Mouse (Mus musculus): ENCODE data around the gene Cbarp.
A peak's percentile ranks its signal among the peaks of the same experiment; 100 is the strongest.

Cbarp gene

DNA sequence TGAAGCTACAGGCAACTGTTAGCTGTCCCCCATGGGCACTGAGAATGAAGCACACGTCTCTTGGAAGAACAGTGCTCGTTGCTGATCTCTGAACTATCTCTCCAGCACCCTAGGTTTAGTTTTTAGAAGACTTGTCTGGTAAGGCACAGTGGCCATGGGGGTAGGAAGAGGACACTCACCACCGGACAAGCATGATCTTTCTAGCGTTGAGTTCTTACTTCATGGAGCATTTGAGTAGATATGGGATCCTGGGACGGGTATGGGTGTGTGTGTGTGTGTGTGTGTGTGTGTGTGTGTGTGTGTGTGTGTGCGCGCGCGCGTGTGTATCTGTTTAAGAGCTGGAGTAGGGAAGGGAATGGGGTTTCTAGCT, at the start of gene Cbarp:
TSS of gene Cbarp (minus strand) at position 170 of the 370 bp plus-strand sequence.
- DNase-seq (ENCODE audit: extremely low read depth, low read depth) = no peak

DNA sequence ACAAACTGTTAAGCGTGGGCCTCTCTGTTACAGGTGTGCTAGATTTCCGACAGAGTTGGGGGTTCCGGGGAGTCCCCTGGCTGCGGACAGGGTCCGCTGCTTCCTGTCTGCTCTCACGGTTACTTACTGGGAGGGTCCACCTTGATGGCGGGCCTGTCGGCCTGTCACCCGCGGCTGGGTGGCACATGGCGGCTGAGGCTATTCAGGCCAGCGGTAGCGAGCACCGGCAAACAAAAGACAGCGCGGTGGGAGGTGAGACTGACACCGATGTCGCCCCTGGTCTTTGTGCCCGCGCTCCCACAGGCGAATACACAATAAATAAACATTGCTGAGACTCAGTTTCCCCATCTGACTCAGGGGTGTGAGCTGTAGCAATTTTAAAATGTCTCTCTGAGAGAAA, 49.4 kb upstream of the Cbarp start:
- no peak for DNase-seq (ENCODE audit: extremely low read depth, low read depth)

DNA sequence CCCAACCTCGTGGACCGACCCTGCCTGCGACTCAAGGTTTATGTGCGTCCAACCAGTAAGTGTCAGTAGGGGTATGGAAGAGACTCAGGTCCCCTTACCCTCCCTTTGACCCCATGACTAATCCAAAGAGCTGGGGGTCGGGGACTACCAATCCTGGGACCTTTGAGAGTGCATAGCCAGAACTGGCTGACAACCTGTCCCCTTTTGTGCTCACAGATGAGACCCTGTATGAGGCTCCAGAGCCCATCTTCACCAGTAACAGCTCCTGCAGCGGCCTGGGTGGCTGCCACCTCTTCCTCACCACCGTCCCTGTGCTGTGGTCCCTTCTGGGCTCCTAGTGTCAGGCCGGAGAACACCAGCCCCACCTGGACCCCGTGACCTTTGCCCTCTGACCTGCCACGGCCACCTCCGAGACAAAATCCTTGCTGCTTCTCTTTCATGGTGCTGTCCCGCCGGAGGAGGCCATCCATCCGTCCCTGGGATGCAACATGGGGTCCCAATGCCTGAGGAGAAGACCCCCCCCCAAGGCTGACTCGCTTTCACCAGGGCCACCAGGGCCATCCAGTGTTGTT, 47.9 kb upstream of the Cbarp start:
- no peak for DNase-seq (ENCODE audit: extremely low read depth, low read depth)

DNA sequence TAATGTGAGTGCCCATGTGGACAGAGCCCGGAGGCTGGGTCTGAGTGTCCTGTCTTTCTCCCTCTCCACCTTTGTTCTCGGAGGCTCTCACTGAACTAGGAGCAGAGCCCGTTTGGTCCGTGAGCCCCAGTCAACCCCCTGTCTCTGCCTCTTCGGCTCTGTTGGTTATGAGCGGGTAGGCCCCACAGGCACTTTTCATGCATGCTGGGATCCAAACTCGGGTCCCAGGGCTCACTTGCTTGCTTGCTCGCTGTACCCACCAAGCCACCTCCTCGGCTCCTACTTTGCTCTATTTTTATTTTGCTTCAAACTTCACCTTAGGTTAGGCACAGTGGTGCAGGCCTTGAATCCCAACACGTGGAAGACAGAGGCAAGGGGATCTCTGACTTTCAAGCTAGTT, 47.1 kb upstream of the Cbarp start:
- DNase-seq (ENCODE audit: extremely low read depth, low read depth) = no peak

DNA sequence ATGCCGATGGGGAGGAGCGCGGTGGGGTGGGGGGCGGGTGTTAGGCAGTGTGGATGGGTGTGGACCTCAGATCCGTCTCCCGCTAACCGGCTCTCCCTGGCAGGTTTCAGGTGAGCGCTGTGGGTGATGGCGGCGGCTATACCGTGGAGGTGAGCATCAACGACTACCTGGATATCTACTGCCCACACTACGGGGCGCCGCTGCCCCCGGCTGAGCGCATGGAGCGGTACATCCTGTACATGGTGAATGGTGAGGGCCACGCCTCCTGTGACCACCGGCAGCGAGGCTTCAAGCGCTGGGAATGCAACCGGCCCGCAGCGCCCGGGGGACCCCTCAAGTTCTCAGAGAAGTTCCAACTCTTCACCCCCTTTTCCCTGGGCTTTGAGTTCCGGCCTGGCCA, 46.0 kb upstream of the Cbarp start:
- DNase-seq (ENCODE audit: extremely low read depth, low read depth) = no peak

DNA sequence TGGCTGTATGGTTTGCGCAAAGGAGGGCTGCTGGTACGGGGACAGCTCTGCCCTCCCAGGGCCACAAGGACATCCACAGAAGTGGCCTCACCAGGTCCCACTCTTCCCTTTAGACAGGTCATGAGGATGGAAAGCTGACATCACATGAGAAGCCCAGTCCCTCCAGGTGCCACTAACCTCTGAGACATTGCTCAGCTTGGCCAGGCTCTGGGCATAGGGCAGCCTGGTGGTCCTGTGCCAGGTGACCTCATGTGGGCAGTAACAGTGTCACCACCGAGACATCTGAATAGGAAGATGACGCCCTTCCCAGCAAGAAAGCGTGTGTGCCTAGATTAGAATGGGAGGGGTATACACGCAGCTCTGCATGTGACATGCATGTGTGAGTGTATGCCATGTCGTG, 41.9 kb upstream of the Cbarp start:
- DNase-seq (ENCODE audit: extremely low read depth, low read depth) = no peak

DNA sequence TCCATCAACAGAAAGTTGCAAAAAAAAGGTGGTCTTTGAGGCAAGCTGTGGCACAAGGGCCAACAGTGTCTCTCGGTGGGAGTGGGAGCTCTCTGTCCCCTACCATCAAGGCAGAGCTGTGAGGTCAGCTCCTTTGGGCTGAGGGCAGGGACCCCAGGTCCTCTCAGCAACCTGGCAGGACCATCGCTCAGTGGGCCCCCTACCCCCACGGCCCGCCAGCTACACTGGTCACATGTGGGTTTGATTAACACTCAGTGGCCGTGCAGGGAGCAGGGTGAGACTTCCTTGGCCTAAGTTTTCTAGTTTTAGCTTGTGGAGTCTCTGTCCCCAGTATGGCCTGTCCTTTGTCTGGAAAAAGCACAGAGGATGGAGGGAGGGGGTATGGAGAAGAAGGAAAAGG, 40.2 kb upstream of the Cbarp start:
- DNase-seq (ENCODE audit: extremely low read depth, low read depth) = no peak

DNA sequence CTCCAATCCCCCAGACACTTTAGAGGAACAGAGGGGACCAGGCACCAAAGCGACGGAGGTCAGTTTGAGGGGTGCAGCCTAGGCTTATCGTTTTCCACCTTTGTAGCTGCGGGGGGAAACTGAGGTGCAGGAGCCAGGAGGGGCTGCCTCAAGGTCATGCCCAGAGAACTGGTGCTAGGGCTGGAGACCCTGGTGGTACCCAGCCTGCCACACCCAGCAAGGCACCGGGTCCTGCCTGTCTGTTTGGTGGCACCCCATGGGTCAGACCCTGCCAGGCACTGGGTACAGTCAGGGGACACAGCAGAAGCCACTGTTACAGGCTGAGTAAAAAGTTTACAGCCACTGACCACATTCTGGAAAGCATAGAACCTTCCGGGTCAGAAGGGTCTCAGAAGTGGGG, 39.7 kb upstream of the Cbarp start:
- DNase-seq (ENCODE audit: extremely low read depth, low read depth) = no peak

DNA sequence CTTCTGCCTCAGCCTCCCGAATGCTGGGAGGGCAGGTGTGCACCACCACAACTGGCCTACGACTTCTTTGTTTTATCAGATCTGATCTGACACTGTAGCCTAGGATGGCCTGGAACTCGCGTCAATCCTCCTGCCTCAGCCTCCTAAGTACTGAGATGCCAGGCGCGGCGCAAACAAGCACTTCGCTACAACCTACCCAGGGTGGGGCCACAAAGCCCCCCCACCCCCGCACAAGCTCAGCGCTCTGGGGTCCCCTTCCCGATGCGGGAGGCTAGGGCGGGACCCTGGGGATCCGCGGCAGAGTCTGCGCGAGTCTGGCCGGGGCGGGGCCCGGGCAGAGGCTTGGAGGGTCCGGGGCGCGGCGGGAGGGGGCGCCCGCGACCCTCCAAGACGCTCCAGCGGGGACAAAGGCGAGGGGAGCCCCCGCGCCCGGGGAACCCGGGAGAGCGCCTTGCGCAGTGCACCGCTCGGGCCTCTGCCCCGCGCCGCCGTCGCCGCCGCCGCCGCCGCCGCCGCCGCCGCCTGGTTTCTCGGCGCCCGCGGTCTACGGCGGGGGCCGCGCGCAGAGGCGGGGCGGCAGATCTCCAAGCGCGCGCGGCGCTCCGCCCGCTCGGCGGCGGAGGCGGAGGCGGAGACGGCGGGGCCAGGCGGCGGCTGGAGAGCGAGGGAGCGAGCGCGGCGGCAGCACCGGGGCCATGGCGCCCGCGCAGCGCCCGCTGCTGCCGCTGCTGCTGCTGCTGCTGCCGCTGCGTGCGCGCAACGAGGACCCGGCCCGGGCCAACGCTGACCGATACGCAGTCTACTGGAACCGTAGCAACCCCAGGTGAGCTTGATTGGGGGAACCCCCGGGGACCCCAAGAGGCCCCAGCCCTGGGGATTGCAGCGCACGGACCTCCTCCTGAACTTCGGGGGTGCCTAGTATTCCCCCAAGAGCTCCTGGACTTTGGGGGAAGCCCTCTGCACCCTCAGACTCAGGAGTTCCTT, 38.7 kb upstream of the Cbarp start, which contains the start of gene Efna2:
TSS of gene Efna2 (plus strand) at position 415 of the 984 bp plus-strand sequence.
- DNase-seq (ENCODE audit: extremely low read depth, low read depth) = no peak

DNA sequence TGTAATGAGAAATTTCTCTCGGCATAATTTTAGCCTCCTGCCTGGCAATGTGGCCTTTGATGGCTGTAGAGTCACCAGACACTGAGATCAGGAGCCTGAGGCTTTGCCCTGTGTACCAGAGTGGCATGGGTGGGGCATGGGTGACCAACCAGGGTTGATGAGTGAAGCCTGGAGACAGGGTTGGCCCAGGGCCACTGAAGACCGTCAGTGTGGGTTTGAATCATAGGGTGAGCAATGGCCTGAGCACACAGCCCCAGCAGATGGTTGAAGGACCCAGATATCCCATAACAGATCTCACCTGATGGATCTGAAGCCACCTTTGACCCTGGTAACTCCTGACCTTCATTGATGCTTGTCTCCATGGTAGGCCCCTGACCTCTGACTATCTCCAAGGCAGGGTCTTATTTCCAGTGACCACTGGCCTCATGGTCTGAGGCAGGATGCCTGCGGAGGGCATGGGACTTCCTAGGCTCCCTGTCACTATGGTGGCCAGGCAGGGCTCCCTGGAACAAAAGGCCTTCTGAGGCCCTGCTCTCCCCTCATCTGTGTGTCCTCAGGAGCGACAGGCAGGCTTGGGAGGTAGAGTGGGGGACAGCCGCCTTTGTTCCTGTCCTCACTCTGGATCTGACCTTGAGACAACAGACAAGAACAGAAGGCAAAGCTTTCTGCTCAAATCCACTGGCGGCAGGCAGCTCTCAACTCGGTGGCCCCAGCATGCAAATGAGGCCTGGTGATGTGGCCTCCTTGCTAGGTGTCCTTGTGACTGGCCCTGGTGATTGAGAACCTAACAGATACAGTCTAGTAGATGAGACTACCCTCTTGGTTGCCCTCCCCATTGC, 37.0 kb upstream of the Cbarp start:
- no peak for DNase-seq (ENCODE audit: extremely low read depth, low read depth)

DNA sequence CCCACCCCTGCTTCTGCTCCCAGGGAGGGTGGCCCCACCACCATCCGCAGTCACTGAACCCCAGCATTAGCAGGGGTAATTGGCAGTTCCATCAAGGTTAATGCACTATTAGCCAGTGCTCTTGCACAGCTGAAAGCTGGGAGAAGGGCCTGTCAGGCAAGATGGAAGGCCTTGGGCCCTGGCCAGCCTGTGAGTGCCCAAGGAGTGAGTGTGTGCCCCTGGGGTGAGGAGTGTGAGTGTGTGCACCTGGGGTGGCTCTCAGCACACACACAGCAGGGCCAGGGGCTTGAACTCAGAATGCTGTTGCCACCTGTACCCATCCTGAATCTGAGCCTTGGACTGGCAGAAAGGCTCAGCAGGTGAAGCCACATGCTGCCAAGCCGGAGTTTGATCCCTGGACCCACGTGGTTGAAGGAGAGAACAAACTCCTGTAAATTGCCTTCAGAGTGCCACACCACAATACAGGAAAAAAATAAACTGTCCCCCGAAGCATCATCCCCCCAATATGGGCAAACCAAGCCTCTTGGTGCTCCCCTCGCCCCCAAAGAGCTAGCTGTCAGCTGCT, 35.7 kb upstream of the Cbarp start:
- no peak for DNase-seq (ENCODE audit: extremely low read depth, low read depth)

DNA sequence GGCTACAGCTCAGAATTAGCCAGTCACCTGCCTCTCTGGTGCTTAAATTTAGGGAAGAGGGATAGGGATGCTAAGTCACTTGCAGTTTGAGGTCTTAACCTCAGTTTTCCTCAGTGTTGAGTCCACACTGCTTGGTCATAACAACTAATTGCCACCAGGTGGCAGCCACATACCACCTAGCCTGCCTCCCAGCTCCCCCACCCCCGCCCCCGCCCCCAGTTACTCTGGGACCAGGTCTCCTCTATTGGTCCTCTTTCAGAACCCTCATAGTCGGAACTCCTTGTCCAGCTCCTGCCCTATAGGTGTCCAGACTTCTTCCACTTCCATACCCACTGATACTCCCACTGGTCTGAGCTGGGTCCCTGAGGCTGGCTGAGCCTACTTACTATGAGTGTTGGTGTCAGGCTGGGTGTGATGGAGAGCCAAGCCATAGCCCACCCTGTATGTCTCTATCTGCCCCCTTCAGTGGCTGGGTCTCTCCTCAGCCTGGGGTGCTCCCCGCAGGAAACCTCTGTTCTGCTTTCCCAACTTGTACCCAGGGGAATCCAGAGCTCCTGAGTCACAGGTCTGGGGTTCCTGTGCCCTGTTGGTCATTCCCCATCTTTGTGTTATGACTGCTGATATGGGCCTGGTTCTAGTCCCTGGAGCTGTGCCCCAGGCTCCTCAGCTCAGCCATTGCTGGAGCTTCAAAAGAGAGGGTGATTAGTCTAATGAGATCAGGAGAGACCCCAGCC, 35.1 kb upstream of the Cbarp start:
- DNase-seq (ENCODE audit: extremely low read depth, low read depth) = no peak

DNA sequence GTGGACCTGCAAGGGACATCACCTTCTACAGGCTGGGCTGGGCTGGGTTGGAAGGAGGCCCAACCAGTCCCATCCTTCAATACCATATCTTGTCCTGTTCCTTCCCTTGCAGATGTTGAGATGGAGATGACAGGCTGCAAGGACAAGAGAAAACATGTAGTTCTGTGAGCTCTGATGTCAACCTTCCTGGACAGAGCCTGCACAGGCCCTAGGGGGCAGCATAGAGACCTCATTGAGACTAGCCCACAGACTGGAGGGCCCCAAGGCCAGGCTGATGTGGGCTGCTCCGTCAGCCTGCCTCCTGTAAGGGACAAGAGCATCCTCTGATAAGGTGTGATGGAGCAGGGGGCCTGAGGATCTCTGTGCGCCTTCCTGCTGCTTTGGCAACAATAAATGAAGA, 34.1 kb upstream of the Cbarp start:
- no peak for DNase-seq (ENCODE audit: extremely low read depth, low read depth)

DNA sequence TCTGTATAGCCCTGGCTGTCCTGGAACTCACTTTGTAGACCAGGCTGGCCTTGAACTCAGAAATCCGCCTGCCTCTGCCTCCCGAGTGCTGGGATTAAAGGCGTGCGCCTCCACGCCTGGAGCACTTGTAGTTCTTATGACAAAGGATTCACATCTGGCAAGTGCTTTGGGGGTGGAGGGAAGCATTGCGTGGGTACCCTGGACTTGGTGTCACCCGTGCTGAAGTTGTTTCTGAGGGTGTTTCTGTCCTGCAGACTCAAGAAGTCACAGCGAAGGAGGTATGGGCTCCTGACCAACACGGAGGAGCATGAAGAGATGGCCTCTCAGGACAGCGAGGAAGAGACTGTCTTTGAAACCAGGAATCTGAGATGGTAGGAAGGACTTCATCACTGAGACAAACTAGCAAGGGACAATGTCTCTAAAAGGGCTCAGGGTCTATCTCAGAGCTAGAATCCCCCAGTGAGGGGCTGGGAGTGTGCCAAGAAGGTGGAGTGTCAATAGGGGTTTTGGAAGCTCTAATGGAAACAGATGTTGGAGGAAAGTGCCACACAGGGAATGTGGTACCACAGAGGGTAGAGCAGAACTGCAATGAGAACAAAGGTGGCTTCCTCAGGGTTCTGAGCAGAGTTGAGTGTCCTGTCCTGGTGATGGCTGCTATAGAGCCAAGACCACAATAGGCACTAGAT, 33.5 kb upstream of the Cbarp start:
- DNase-seq (ENCODE audit: extremely low read depth, low read depth) = no peak

DNA sequence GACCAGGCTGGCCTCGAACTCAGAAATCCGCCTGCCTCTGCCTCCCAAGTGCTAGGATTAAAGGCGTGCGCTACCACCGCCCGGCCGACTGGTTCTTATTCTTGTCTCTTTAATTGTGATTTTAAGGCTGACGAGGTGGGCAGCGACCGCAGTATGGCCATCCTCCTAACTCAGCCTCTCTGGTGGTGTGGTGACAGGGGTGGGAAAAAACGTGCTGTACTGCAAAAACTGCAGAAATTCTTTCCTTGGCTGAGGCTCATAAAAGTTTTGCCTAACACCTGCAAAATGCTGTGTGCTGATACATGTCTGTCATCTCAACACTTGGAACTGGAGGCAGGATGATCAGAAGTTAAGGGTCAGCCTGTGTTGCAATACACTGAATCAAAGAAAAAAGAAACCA, 32.7 kb upstream of the Cbarp start:
- no peak for DNase-seq (ENCODE audit: extremely low read depth, low read depth)

DNA sequence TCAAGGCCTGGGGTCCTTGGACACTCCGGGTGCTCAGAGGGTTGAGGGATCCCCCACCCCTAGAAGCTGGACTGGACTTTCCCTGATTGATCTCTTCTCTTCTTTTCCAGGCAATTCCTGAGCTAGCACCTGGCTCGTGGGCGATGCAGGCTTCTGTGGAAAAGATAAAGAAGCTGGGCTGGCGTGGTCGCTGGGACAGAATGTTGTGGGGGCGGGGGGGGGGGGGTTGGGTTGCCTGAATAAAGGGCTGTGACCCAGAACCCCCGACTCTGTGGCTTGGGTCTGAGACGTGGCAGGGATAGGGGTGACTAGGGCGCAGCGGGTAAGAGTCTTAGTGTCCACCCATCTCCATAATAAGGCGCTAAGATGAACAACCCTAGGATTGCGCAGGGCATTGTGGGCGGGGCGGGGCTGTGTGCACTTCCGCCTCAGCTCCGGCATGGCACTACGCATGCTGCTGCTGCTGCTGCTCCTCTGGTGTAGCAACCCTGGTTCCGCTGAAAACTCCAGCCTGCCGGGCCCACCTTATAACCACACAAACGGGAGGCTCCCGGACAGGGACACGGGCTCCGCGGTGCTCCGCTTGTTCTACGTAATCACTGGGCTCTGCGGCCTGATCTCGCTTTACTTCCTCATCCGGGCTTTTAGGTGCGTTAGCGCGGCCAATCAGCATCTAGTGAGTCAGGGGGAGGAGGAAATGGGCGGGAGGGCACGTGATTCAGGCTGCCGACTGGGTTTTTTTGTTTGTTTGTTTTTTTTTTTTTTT, 32.1 kb upstream of the Cbarp start, which contains the start of gene 1600002K03Rik:
TSS of gene 1600002K03Rik (plus strand) at position 418 of the 766 bp plus-strand sequence.
- DNase-seq (ENCODE audit: extremely low read depth, low read depth) = peak; percentile 94

DNA sequence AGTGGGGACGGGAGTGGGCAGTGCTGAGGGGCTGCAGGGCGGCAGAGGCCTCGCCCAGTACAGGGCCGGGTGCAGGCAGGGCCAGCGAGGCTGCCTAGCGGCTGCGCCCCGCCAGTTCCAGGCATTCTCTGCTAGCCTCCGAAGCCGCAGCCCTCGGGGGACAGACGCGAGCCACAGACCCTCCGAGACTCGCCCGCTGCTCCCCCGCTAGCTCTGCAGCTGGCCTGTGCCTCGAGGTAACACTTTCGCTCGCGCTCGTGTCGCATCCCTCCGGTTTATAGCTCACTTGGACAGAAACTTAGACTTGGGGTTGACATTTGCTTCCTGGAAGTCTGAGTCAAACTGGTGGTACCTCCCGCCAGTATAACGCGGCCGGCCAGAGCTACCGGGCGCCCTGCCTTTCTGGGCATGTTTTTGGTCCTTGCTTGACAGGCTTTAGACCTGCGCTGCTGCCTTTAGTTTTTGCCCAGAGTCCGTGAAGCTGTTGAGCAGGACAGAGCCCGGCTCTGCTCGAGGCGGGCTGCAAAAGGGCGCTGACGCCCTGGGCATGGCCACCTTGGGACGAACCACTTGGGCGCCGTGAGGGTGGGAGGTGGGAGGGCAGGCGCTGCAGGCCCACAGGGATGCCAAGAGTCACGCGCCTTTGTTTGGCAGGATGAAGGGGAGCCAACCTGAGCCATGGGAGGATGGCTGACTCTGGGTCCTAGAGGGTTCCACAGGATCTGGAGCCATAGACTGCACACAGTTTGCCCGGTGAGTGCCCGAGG, 31.3 kb upstream of the Cbarp start:
- DNase-seq (ENCODE audit: extremely low read depth, low read depth) = no peak

DNA sequence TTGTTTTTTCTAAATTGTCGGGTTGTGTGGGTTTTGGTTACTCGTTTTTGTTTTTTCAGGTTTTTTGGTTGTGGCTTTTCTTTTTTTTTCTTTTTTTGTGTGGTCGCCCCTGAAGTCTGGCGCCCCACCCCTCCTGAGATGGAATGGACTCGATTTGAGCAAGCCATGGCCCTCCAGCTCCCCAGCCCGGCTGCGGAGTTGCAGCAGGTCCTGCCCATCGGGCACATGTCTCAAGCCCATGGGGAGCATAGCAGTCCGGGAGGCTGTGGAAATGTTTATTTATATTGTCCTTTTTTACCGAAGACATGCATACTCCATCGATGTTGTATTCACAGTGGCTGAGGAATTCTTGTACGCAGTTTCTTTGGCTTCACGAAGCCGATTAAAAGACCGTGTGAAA, 30.6 kb upstream of the Cbarp start:
- DNase-seq (ENCODE audit: extremely low read depth, low read depth) = no peak

DNA sequence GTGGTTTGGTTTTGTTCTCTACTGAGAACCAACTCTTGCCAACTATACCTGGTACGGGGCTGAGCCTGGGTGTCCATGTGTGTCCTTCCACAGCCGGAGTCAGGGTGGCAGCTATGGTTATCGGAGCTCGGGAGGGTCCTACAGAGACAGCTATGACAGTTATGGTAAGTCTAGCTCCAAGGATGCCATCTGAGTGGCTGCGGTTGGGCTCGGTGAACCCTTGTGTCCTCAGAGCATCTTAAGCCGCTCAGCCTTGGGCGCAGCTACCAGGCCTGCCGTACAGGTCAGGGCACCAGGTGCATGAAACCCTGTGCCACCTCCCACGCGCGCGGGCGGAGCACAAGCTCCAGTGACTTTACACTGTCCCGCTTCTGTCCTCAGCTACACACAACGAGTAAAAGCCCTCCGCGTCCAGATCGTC, 30.0 kb upstream of the Cbarp start:
- DNase-seq (ENCODE audit: extremely low read depth, low read depth) = no peak
